Mouse (Mus musculus) brown adipose tissue, adult 24 weeks (tissue): ENCODE measurements at regions not wholly inside any gene's neighbourhood (a gene's known extent, or its start where the extent isn't known, plus 50 kb on each side); places are given as distances from the start of the nearest gene placed in this dataset.
A peak's percentile ranks its signal among the peaks of the same experiment; 100 is the strongest.

Source experiments
- H3K27ac ChIP-seq: fragments of 200-500 bp; replicated peaks from 2 replicates; pipeline ENCODE4 v1.5.1; 2012; ENCODE audit warnings: low read depth, mild to moderate bottlenecking, low read length
- H3K4me1 ChIP-seq: fragments of 200-500 bp; 2 replicates; pipeline ENCODE4 v1.6.1; 2012; ENCODE audit warnings: low read length, mixed read lengths; ENCODE audit not compliant: control insufficient read depth, insufficient read depth, insufficient read length
- H3K4me3 ChIP-seq: fragments of 200-500 bp; 2 replicates; pipeline ENCODE4 v1.5.1; 2012; ENCODE audit warnings: low read depth, mild to moderate bottlenecking, low read length, moderate library complexity; ENCODE audit not compliant: insufficient read depth

- Histone ChIP-seq H3K4me3 (no peak overlapping the region), H3K27ac (no peak overlapping the region), H3K4me1 (no peaks in the 10 kb centered on the region)
Measured at GRCm38 (mm10) chr19:14347026-14347425, 250.8 kb downstream of the Tle4 start.

DNA sequence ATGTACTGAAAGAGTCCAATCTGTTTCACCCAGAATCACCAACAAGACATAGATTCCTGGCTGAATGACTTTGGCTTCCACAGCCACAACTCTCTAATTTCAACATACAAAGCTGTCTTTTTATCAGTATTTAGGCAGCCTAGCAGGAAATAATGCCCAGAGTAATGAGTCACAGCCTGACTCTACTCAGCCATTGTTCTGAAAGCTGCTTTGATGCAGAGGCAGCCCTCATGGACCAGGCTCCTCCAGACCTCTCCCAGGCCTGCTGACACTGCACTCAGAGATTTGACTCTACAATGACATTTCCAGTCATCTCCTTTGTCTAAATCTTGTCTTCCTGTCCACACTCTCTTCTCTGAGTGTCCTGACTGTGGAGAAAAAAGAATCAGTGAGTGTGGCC, 250.4 kb downstream of the Tle4 start:
- Histone ChIP-seq H3K4me1 (no peaks in the 10 kb centered on the region), H3K4me3 (no peak overlapping the region), H3K27ac (no peak overlapping the region)

GRCm38 (mm10) chr19:14349753-14350152, 248.1 kb downstream of the Tle4 start:
- Histone ChIP-seq H3K4me3 (no peak overlapping the region), H3K27ac (no peak overlapping the region), H3K4me1 (no peaks in the 10 kb centered on the region)

DNA sequence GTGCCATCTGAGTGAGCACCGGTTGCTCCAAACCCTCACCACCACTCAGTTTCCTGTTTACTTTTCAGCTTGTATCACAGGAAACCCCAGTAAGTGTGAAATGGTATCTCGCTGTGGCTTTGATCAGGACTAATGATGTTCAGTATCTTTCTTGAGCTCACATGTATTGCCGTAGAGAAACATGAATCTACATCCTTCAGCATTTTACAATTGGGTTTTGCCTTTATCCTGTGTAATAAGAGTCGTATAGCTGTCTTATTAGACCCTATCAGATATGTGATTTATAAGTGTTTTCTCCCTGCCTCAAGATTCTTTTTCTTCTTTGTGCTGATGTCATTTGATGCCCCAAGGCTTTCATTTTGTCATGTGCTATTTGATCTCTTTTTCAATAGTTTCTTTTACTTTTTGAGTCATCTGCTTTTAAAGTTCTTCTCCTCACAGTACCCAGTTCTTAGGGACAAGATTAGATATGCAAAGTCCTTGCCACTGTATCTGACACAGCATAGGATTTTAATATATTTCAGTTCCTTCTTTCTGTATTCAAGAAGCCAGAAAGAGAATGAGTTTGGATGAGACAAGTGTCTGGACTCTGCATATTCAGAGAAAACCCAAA, 246.0 kb downstream of the Tle4 start:
- H3K27ac ChIP-seq: no peak overlapping the region
- H3K4me1 ChIP-seq: no peaks in the 10 kb centered on the region
- H3K4me3 ChIP-seq: no peak overlapping the region

DNA sequence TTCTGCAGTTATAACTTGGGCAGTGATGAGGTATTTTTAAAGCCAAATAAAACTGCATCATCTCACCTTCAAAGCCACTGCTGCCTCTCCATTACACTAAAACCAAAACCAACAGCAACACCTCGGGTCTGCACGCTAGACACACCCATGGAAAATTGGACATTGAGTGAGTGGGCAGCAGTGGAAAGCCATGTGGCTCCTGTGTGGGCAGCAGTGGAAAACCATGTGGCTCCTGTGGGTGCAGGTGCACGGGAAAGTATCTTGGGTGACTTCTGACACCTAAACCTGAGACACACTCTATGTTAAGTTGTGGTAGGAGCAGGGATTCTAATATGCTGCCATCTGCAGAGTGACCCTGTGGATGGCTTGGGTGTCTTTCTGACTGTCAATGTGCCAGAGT, 245.3 kb downstream of the Tle4 start:
- Histone ChIP-seq H3K27ac (no peak overlapping the region), H3K4me3 (no peak overlapping the region), H3K4me1 (no peaks in the 10 kb centered on the region)

DNA sequence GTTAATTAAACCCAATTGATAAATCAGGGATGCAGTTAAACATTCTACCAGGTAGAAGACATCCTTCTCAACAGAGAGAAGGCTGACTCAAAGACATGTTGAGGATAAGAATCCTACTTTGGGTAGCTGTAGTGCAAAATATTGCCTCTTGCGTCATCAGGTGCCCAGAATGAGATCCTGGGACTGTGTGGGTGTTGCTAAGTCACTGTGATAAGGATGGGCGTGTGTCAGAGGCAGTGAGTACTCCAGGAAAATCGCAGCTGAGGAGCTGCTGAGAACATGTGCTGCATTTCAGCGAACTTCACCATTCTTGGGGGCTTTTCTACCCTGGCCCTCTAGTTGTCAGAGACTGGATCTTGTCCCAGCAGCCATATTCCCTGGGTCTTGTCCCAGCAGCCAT, 244.7 kb downstream of the Tle4 start:
- no peak overlapping the region for H3K27ac ChIP-seq
- no peak overlapping the region for H3K4me3 ChIP-seq
- no peaks in the 10 kb centered on the region for H3K4me1 ChIP-seq

GRCm38 (mm10) chr19:14355128-14355527, 242.7 kb downstream of the Tle4 start:
- H3K27ac ChIP-seq: no peak overlapping the region
- no peaks in the 10 kb centered on the region for H3K4me1 ChIP-seq
- no peak overlapping the region for H3K4me3 ChIP-seq

DNA sequence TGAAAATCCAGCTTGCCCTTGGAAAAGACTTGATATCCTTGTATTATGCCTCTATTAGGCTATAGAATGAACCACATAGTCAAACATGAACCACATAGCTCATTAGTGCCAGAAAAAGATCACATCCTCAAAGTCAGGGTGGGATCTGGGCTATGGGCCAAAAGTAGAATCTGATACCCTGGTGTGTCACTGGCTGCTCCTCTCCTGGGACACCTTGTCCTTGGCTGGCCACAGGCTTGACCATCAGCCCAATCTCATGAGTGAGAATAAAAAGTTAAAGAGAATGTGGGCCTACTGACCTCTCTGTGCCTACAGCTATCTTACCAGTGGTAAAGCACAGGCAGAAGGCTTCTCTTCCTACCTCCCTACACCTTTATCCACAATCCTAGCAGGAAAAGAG, 241.9 kb downstream of the Tle4 start:
- no peak overlapping the region for H3K4me3 ChIP-seq
- no peaks in the 10 kb centered on the region for H3K4me1 ChIP-seq
- no peak overlapping the region for H3K27ac ChIP-seq

GRCm38 (mm10) chr19:14360611-14361010, 237.2 kb downstream of the Tle4 start:
- H3K4me3 ChIP-seq: no peak overlapping the region
- no peaks in the 10 kb centered on the region for H3K4me1 ChIP-seq
- no peak overlapping the region for H3K27ac ChIP-seq

DNA sequence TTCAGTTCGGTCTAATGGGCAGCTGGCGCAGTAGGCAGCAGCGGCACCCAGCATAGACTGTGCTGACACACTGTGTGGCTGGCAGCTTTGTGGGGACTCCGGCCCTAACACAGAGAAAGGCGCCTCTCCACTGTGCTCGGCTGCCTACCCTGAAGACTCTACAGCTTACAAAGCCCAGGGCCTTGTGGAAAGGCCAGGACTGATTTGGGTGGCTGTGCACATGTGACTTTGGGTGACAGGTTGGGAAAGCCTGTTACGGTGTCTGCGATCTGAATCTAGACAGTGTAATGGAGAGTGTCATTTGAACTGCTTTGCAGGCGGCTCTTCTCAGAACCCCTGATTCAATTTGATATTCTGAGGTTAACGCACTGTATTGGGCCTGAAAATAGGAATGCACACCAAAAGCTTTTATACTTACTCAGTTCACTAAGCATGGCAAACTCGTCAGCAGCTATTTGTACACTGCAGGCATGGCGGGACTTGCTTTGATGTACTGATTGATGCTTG, 228.7 kb downstream of the Tle4 start:
- H3K27ac ChIP-seq: no peak overlapping the region
- H3K4me3 ChIP-seq: no peak overlapping the region
- H3K4me1 ChIP-seq: no peaks in the 10 kb centered on the region

DNA sequence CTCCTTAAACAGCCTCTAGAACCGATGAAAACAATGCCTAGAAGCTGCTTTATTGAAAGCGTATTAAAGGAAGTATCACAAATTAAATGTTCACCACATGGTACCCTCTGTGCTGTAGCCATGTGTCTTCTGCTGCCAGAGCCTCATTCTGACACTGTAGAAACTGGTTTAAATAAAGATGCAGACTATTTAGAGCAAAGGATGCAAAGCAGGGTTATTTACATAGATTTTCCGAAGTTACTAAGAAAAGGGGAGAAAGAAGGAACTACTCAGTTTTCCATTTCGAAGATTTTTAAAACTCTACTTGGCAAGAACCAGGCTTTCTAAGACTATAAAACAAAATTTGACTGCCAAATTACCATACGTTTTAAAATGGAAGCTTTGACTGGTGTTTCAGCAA, 226.5 kb downstream of the Tle4 start:
- no peaks in the 10 kb centered on the region for H3K4me1 ChIP-seq
- no peak overlapping the region for H3K4me3 ChIP-seq

GRCm38 (mm10) chr19:14373996-14374395, 223.9 kb downstream of the Tle4 start:
- Histone ChIP-seq H3K4me3 (no peak overlapping the region), H3K4me1 (no peaks in the 10 kb centered on the region), H3K27ac (no peak overlapping the region)

More for the DNA sequence above, 226.5 kb downstream of the Tle4 start:
- H3K27ac ChIP-seq: no peak overlapping the region

DNA sequence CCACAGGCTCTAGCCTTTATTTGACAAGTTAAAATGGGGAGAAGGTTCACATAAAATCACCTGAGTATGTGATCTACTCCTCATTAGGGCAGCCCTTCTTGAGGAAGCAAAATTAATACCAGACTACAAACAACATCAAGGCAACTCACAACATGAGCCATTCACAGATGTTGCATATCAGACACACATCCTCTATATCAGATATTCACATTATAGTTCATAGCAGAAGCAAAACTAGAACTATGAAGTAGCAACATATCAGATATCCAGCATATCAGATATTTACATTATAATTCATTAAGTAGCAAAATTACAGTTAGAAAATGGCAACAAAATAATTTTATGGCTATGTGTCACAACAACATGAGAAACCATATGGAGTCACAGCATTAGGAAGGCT, 217.0 kb downstream of the Tle4 start:
- no peak overlapping the region for H3K27ac ChIP-seq
- H3K4me3 ChIP-seq: no peak overlapping the region
- no peaks in the 10 kb centered on the region for H3K4me1 ChIP-seq

- no peak overlapping the region for H3K27ac ChIP-seq
- H3K4me1 ChIP-seq: no peaks in the 10 kb centered on the region
- H3K4me3 ChIP-seq: peak overlapping the region; percentile 28; the same call in 1 of the 2 replicates
Measured at GRCm38 (mm10) chr19:14387796-14388195, 210.1 kb downstream of the Tle4 start.

- no peak overlapping the region for H3K4me3 ChIP-seq
- no peaks in the 10 kb centered on the region for H3K4me1 ChIP-seq
Measured at GRCm38 (mm10) chr19:14388539-14388938, 209.3 kb downstream of the Tle4 start.

More at GRCm38 (mm10) chr19:14388539-14388938, 209.3 kb downstream of the Tle4 start:
- no peak overlapping the region for H3K27ac ChIP-seq
